Mouse (Mus musculus) forebrain, embryonic 13.5 days (tissue): Measurements from ENCODE around the gene Capns2. TPM values are rescaled to one million over a fixed set of nuclear protein-coding genes. Genes with fewer than 3 reads are reported as not detected.

Source experiments
- ATAC-seq: fragments of 200-750 bp; cut with Nextera tagmentation; 2 replicates; pipeline ENCODE4 v1.8.0; 2017
- H3K27ac ChIP-seq: fragments of 300-500 bp; sonication (generic); 2 replicates; pipeline ENCODE4 v1.5.1; 2015; ENCODE audit warnings: inconsistent platforms, mild to moderate bottlenecking, moderate library complexity
- H3K27me3 ChIP-seq: fragments of 300-500 bp; sonication (generic); 2 replicates; pipeline ENCODE4 v1.6.1; 2015; ENCODE audit warnings: mild to moderate bottlenecking, inconsistent platforms
- H3K36me3 ChIP-seq: fragments of 300-500 bp; sonication (generic); 2 replicates; pipeline ENCODE4 v1.6.1; 2015; ENCODE audit warnings: mild to moderate bottlenecking, inconsistent platforms; ENCODE audit not compliant: poor library complexity, severe bottlenecking
- H3K4me1 ChIP-seq: fragments of 300-500 bp; sonication (generic); 2 replicates; pipeline ENCODE4 v1.6.1; 2015; ENCODE audit warnings: inconsistent platforms
- H3K4me2 ChIP-seq: fragments of 300-500 bp; sonication (generic); 2 replicates; pipeline ENCODE4 v1.6.1; 2015; ENCODE audit warnings: inconsistent platforms, mild to moderate bottlenecking, moderate library complexity
- H3K4me3 ChIP-seq: fragments of 300-500 bp; sonication (generic); 2 replicates; pipeline ENCODE4 v1.5.1; 2015; ENCODE audit warnings: mild to moderate bottlenecking, inconsistent platforms
- H3K9ac ChIP-seq: fragments of 300-500 bp; sonication (generic); 2 replicates; pipeline ENCODE4 v1.6.1; 2015; ENCODE audit warnings: mild to moderate bottlenecking, inconsistent platforms
- H3K9me3 ChIP-seq: fragments of 300-500 bp; sonication (generic); replicated peaks from 2 replicates; pipeline ENCODE4 v1.6.1; 2016; ENCODE audit warnings: inconsistent platforms
- WGBS: fragments of 180-500 bp; shearing (Covaris S2); methylation state at CpG from one replicate; pipeline ENCODE4 v1.1.7; 2015; 5-methylcytosine and 5-hydroxymethylcytosine counted together
- microRNA-seq: library from miRNA; unstranded; fragments of <30 nt; microRNA quantifications from one replicate; pipeline ENCODE4, GENCODE M21; 2016
- polyA plus RNA-seq: library from polyadenylated mRNA; unstranded; fragments of >200 nt; fragmentation: Nextera tagmentation; extraction: Ambion mirVana; gene quantifications from 2 replicates; pipeline ENCODE4 v1.2.1, GENCODE M21; 2015

Capns2 gene
- polyA plus RNA-seq, 1 experiment from 2014 or later, result not detected

DNA sequence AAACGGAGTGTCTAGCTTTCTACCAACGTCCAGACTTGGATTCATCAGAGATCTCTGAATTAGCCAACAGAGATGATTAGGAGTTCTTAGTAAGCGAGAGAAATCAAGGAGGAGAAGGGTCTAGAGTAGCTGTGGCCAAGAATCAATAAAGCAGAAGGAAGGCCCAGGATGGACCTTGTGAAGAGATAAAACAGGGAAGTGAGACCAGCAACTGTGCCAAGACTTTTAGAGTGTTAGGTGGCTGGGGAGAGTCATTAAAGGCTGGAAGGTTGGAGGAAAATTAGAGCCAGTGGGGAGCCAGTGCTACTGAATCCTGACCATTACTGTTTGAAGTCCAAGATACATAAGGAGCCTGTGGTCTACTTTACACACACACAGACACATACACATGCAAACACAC lies 10.3 kb downstream of the Capns2 start:
- Histone ChIP-seq H3K9me3 (no peaks in the 10 kb centered on the region), H3K36me3 (no peaks in the 10 kb centered on the region), H3K9ac (no peak overlapping the region), H3K27ac (no peak overlapping the region), H3K27me3 (no peaks in the 10 kb centered on the region), H3K4me1 (no peaks in the 10 kb centered on the region), H3K4me2 (no peak overlapping the region), H3K4me3 (no peak overlapping the region)
- 77% methylated on average over 3 of the region's 3 CpGs for WGBS
- no peak for ATAC-seq

- Histone ChIP-seq H3K4me2 (no peak overlapping the region), H3K4me3 (no peak overlapping the region), H3K36me3 (no peaks in the 10 kb centered on the region), H3K27me3 (no peaks in the 10 kb centered on the region), H3K9me3 (no peaks in the 10 kb centered on the region), H3K9ac (no peak overlapping the region), H3K27ac (no peak overlapping the region), H3K4me1 (no peaks in the 10 kb centered on the region)
- WGBS, result 92% methylated on average over 7 of the region's 7 CpGs
- ATAC-seq, result no peak
Measured at GRCm38 (mm10) chr8:92913396-92913795, 12.2 kb downstream of the Capns2 start.

DNA sequence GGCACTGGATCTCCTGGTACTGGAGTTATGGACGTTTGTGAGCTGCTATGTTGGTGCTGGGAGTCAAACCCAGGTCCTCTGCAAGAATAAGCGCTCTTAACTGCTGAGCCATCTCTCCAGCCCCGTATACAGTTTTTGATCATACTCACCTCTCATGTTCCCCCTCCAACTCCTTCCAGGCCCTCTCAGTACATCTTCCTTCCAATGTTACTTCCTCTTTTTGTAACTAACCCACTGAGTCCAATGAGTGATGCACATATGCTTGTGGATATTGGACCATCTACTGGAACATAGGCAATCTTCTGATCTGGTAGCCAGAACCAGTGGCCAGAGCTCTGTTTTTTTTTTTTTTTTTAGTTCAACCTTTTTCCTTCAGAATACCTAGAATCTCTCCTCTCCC lies 14.9 kb downstream of the Capns2 start:
- ATAC-seq, result no peak
- Histone ChIP-seq H3K27ac (no peak overlapping the region), H3K4me3 (no peak overlapping the region), H3K4me1 (no peaks in the 10 kb centered on the region), H3K9me3 (no peaks in the 10 kb centered on the region), H3K36me3 (no peaks in the 10 kb centered on the region), H3K27me3 (no peaks in the 10 kb centered on the region), H3K9ac (no peak overlapping the region), H3K4me2 (no peak overlapping the region)
- WGBS, result 84% methylated on average over 3 of the region's 3 CpGs

- Histone ChIP-seq H3K27ac (no peak overlapping the region), H3K4me1 (no peaks in the 10 kb centered on the region), H3K27me3 (no peaks in the 10 kb centered on the region), H3K4me2 (no peak overlapping the region), H3K9me3 (no peaks in the 10 kb centered on the region), H3K4me3 (no peak overlapping the region), H3K36me3 (no peaks in the 10 kb centered on the region), H3K9ac (no peak overlapping the region)
- WGBS, result 51% methylated on average over 3 of the region's 3 CpGs
- no peak for ATAC-seq
Measured at GRCm38 (mm10) chr8:92921768-92922167, 20.6 kb downstream of the Capns2 start.

DNA sequence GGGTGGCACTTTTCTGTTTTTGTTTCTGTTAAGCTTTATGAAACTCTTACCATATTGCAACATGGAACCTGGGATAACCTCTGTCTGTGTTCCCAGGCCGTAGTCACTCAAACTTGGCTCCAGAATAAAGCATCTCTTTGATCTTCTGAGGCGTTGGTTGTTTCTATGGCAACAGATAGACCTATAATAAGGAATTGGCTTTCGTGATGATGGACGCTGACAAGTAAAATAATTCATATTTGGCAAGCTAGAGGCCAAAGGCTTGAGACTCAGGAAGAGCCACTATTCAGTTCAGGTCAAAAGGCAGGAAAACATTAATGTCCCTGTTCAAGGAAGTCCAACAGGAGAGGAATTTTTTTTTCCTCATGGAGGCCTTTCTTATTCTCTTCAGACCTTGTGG lies 27.8 kb downstream of the Capns2 start:
- Histone ChIP-seq H3K27ac (no peak overlapping the region), H3K4me1 (no peaks in the 10 kb centered on the region), H3K27me3 (no peaks in the 10 kb centered on the region), H3K4me3 (no peak overlapping the region), H3K36me3 (no peaks in the 10 kb centered on the region), H3K9ac (no peak overlapping the region), H3K4me2 (no peak overlapping the region), H3K9me3 (no peaks in the 10 kb centered on the region)
- no peak for ATAC-seq
- 80% methylated on average over 4 of the region's 4 CpGs for whole genome bisulfite sequencing

- Histone ChIP-seq H3K27ac (no peak overlapping the region), H3K4me3 (no peak overlapping the region), H3K27me3 (no peaks in the 10 kb centered on the region), H3K36me3 (no peaks in the 10 kb centered on the region), H3K9me3 (no peaks in the 10 kb centered on the region; the same call in 1 of the 2 replicates), H3K9ac (no peak overlapping the region), H3K4me2 (no peak overlapping the region), H3K4me1 (no peaks in the 10 kb centered on the region)
- 80% methylated on average over 4 of the region's 4 CpGs for WGBS
- no peak for ATAC-seq
Measured at GRCm38 (mm10) chr8:92938056-92938455, 36.8 kb downstream of the Capns2 start.

DNA sequence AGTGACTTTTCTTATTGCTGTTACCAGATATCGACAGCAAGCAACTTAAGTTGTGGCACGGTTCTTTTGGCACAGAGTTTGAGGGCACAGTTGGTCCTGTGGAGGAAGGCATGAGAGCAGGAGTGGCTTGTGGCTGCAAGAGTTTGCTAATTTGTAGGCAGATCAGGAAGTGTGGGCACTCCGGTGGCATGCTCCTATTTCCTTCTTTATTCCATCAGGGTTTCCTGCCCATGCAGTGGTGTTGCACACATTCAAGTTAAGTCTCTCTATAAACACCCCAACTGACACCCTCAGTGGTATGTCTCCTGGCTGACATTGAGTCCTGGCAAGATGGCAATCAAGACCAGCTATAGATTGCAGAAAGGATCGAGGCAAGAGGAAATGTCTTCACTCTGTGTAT lies 47.9 kb downstream of the Capns2 start:
- H3K9me3 ChIP-seq, result no peaks in the 10 kb centered on the region
- no peak overlapping the region for H3K4me3 ChIP-seq
- ATAC-seq, result no peak
- no peak overlapping the region for H3K4me2 ChIP-seq
- H3K27ac ChIP-seq, result no peak overlapping the region
- no peaks in the 10 kb centered on the region for H3K36me3 ChIP-seq
- no peaks in the 10 kb centered on the region for H3K4me1 ChIP-seq
- H3K9ac ChIP-seq, result no peak overlapping the region
- WGBS, result 91% methylated on average over 4 of the region's 4 CpGs
- no peaks in the 10 kb centered on the region for H3K27me3 ChIP-seq

DNA sequence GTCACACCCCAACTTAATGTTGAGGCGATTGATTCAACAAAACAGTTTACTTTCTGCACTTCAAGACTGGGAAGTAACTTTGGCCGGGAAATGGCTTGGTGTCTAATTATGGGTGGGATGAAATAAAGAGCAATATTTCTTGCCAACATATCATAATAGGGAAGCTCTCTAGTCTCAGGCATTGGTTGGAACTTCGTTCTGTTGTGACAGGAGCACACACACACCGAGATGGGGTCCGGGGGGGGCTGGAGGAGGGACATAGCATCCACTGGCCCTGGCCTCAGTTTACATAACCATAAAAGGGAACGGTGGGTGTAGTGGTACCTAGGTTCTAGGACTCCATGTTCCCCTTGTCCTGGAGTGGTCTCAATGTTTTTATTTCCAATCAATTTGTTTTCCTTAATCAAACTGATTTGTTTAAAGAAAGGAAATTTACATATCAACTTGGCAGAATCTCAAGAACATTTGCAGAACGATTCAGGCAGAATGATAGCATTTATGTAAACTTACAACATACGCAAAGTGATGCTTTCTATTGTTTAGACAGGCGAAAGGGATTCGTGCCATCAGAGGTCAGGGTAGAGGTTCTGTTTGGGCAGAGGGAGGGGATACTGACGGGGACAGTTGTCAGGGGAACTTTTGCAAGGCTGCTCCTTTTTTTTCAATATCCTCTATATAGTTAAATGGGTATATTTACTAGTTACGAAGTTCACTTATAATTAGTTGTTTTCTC lies 49.6 kb downstream of the Capns2 start:
- Histone ChIP-seq H3K27me3 (no peaks in the 10 kb centered on the region), H3K27ac (no peak overlapping the region), H3K4me3 (no peak overlapping the region), H3K9me3 (no peaks in the 10 kb centered on the region), H3K4me2 (no peak overlapping the region), H3K9ac (no peak overlapping the region), H3K36me3 (no peaks in the 10 kb centered on the region), H3K4me1 (no peaks in the 10 kb centered on the region)
- ATAC-seq, result no peak
- WGBS, result 79% methylated on average over 12 of the region's 12 CpGs

Small RNA genes lying within 50 kb of the gene (microRNA-seq; reads per million reads assigned to microRNA genes)
- gene Gm22151, result not detected

Other genes starting within 250 kb of the Capns2 start
- gene Irx6, start 227.1 kb upstream of the Capns2 start, polyA plus RNA-seq, result 0.27 and 0.69 TPM in 2 replicates
- 9.3 and 9.5 TPM in 2 replicates for gene Mmp2, start 74.1 kb upstream of the Capns2 start, polyA plus RNA-seq
- gene Lpcat2, start 46.1 kb upstream of the Capns2 start, polyA plus RNA-seq, result 4.1 and 4.6 TPM in 2 replicates
- not detected in 2 replicates for gene Slc6a2, start 58.7 kb downstream of the Capns2 start, polyA plus RNA-seq
- gene Ces1a, start 146.8 kb downstream of the Capns2 start, polyA plus RNA-seq, result not detected in 2 replicates
- gene Ces1b, start 178.6 kb downstream of the Capns2 start, polyA plus RNA-seq, result not detected in 2 replicates
- gene Ces1c, start 229.9 kb downstream of the Capns2 start, polyA plus RNA-seq, result not detected in 2 replicates